Mouse (Mus musculus): ENCODE results near the gene Mthfd1. TPM values are rescaled to one million over a fixed set of nuclear protein-coding genes. Genes with fewer than 3 reads are reported as not detected.

Mthfd1 gene
- polyA plus RNA-seq, 1 experiment from 2014 or later, result 103 TPM

- peaks cover 47% of the 10 kb centered on the region for H3K4me1 ChIP-seq
- no peaks in the 10 kb centered on the region for H3K36me3 ChIP-seq
- WGBS, result under 1% methylated on average over 25 of the region's 26 CpGs
- H3K27ac ChIP-seq, result peak overlapping the region; percentile 100
- H3K9ac ChIP-seq, result peak overlapping the region; percentile 97
- peak; percentile 44 for ATAC-seq (replicated peaks; ENCODE audit: low FRiP score)
- peak overlapping the region; percentile 91 for H3K4me2 ChIP-seq
- H3K27me3 ChIP-seq, result no peaks in the 10 kb centered on the region
- H3K9me3 ChIP-seq (replicated peaks), result no peaks in the 10 kb centered on the region
- peak overlapping the region; percentile 97 for H3K4me3 ChIP-seq (replicated peaks)
Observed at GRCm38 (mm10) chr12:76368790-76369205, 113.7 kb downstream of the Mthfd1 start.

Other genes starting within 250 kb of the Mthfd1 start
- 0.44 and 0.71 TPM in 2 replicates for gene Esr2, start 78.0 kb upstream of the Mthfd1 start, polyA plus RNA-seq (2015; fragmentation: Nextera tagmentation; extraction: Ambion mirVana)
- gene Tex21, start 8.6 kb upstream of the Mthfd1 start, polyA plus RNA-seq (2015; fragmentation: Nextera tagmentation; extraction: Ambion mirVana), result not detected in 2 replicates
- gene Akap5, start 69.6 kb downstream of the Mthfd1 start, polyA plus RNA-seq (2015; fragmentation: Nextera tagmentation; extraction: Ambion mirVana), result 1.3 and 1.6 TPM in 2 replicates
- gene Zbtb25, start 114.3 kb downstream of the Mthfd1 start, polyA plus RNA-seq (2015; fragmentation: Nextera tagmentation; extraction: Ambion mirVana), result 14.9 and 16.3 TPM in 2 replicates
- 10.3 and 10.8 TPM in 2 replicates for gene Zbtb1, start 115.0 kb downstream of the Mthfd1 start, polyA plus RNA-seq (2015; fragmentation: Nextera tagmentation; extraction: Ambion mirVana)
- gene Hspa2, start 148.9 kb downstream of the Mthfd1 start, polyA plus RNA-seq (2015; fragmentation: Nextera tagmentation; extraction: Ambion mirVana), result 9.3 and 10.3 TPM in 2 replicates
- 3.1 and 4.3 TPM in 2 replicates for gene Ppp1r36, start 162.2 kb downstream of the Mthfd1 start, polyA plus RNA-seq (2015; fragmentation: Nextera tagmentation; extraction: Ambion mirVana)